Mouse (Mus musculus) CH12.LX (cell line): ENCODE data around the gene Gsdmc4.

Experiments
- BHLHE40 ChIP-seq: IDR thresholded peaks from 2 replicates; pipeline ENCODE4 v1.6.1; 2011; ENCODE audit warnings: mild to moderate bottlenecking, low read depth, low read length, improper control_type of control experiment
- CTCF ChIP-seq, 2 experiments: IDR thresholded peaks in 1 of 2; conservative IDR thresholded peaks in 1 of 2; 2 replicates each; pipeline ENCODE4 v1.5.1; 2011 to 2012; ENCODE audit warnings: low read depth in 2 of 2, low read length in 2 of 2, improper control_type of control experiment in 1 of 2, inconsistent platforms in 1 of 2, mild to moderate bottlenecking in 1 of 2, moderate library complexity in 1 of 2
- E2F4 ChIP-seq: IDR thresholded peaks from 2 replicates; pipeline ENCODE4 v1.6.1; 2011; ENCODE audit warnings: low read depth, low read length, improper control_type of control experiment; ENCODE audit not compliant: insufficient replicate concordance
- GABPA ChIP-seq: IDR thresholded peaks from 2 replicates; pipeline ENCODE4 v1.6.1; 2012; ENCODE audit warnings: low read depth, low read length, improper control_type of control experiment, inconsistent platforms; ENCODE audit not compliant: insufficient replicate concordance
- HCFC1 ChIP-seq: IDR thresholded peaks from 2 replicates; pipeline ENCODE4 v1.6.1; 2012; ENCODE audit warnings: low read depth, mild to moderate bottlenecking, inconsistent platforms, low read length, improper control_type of control experiment
- MAX ChIP-seq: IDR thresholded peaks from 2 replicates; pipeline ENCODE4 v1.6.1; 2011; ENCODE audit warnings: low read length, improper control_type of control experiment
- MXI1 ChIP-seq: IDR thresholded peaks from 2 replicates; pipeline ENCODE4 v1.6.1; 2011; ENCODE audit warnings: mild to moderate bottlenecking, low read depth, low read length, improper control_type of control experiment
- POLR2A ChIP-seq: IDR thresholded peaks from 2 replicates; pipeline ENCODE4 v1.6.1; 2011; ENCODE audit warnings: low read depth, mild to moderate bottlenecking, improper control_type of control experiment, low read length
- POLR2AphosphoS2 ChIP-seq: IDR thresholded peaks from 2 replicates; pipeline ENCODE4 v1.6.1; 2011; ENCODE audit warnings: low read depth, low read length, improper control_type of control experiment
- SMC3 ChIP-seq: IDR thresholded peaks from 2 replicates; pipeline ENCODE4 v1.6.1; 2011; ENCODE audit warnings: low read depth, low read length, improper control_type of control experiment
- USF1 ChIP-seq: IDR thresholded peaks from 2 replicates; pipeline ENCODE4 v1.6.1; 2014; ENCODE audit warnings: low read depth, mild to moderate bottlenecking, inconsistent platforms, low read length, improper control_type of control experiment
- ZKSCAN1 ChIP-seq: IDR thresholded peaks from 2 replicates; pipeline ENCODE4 v1.6.1; 2012; ENCODE audit warnings: low read depth, inconsistent platforms, low read length, improper control_type of control experiment, borderline replicate concordance

- no peak for TF ChIP-seq POLR2A
- TF ChIP-seq CTCF (conservative IDR thresholded peaks at IDR 0.05 in 1 of 2, IDR thresholded peaks at IDR 0.05 in 1 of 2; ENCODE audit: low read depth in 2 of 2, low read length in 2 of 2), result no peak
- no peak for TF ChIP-seq MAX
- TF ChIP-seq SMC3, result no peak
- TF ChIP-seq ZKSCAN1, result no peak
- no peak for TF ChIP-seq GABPA
- no peak for TF ChIP-seq MXI1
- no peak for TF ChIP-seq HCFC1
- TF ChIP-seq POLR2AphosphoS2, result no peak
- no peak for TF ChIP-seq E2F4
- TF ChIP-seq BHLHE40, result no peak
- no peak for TF ChIP-seq USF1
These were observed 45.5 kb upstream of the Gsdmc4 start for GRCm38 (mm10) chr15:63957553-63957952.
